Mouse (Mus musculus) MEL (cell line): ENCODE results near the gene Gsk3a. TPM values are rescaled to one million over a fixed set of nuclear protein-coding genes. Genes with fewer than 3 reads are reported as not detected.

Experiments used
- DNase-seq: peaks from one replicate; pipeline ENCODE4 v3.0.0; 2011; ENCODE audit warnings: low read depth, low spot score
- H3K27ac ChIP-seq: 2 replicates; pipeline ENCODE4 v1.5.1; 2012; ENCODE audit warnings: low read depth, mild to moderate bottlenecking, control low read depth, low read length, moderate library complexity; ENCODE audit not compliant: control insufficient read depth
- H3K27me3 ChIP-seq, 2 experiments: fragments of 150-350 bp in 1 of 2; sonication (generic) in 1 of 2; 2 replicates each; pipeline ENCODE4 v1.6.1; 2012; ENCODE audit warnings: low read length in 2 of 2, mild to moderate bottlenecking in 2 of 2, improper control_type of control experiment in 1 of 2, moderate library complexity in 1 of 2; ENCODE audit not compliant: insufficient read depth in 2 of 2, control insufficient read depth in 1 of 2
- H3K36me3 ChIP-seq, 2 experiments: 2 replicates each; pipeline ENCODE4 v1.6.1; 2012 to 2014; ENCODE audit warnings: low read length in 2 of 2, improper control_type of control experiment in 1 of 2, inconsistent platforms in 1 of 2, mild to moderate bottlenecking in 1 of 2; ENCODE audit not compliant: insufficient read depth in 2 of 2, control insufficient read depth in 1 of 2
- H3K4me1 ChIP-seq, 2 experiments: fragments of 150-350 bp in 1 of 2; sonication (generic) in 1 of 2; 2 replicates each; pipeline ENCODE4 v1.6.1; 2012; ENCODE audit warnings: low read length in 2 of 2, improper control_type of control experiment in 1 of 2, mild to moderate bottlenecking in 1 of 2; ENCODE audit not compliant: insufficient read depth in 2 of 2, control insufficient read depth in 1 of 2
- H3K4me3 ChIP-seq, 2 experiments: fragments of 150-350 bp in 1 of 2; sonication (generic) in 1 of 2; 2 replicates each; pipeline ENCODE4 v1.5.1; 2012; ENCODE audit warnings: low read depth in 2 of 2, low read length in 2 of 2, mild to moderate bottlenecking in 2 of 2, moderate library complexity in 2 of 2, control low read depth in 1 of 2, improper control_type of control experiment in 1 of 2; ENCODE audit not compliant: control insufficient read depth in 1 of 2, insufficient read depth in 1 of 2
- H3K79me2 ChIP-seq: 2 replicates; pipeline ENCODE4 v1.6.1; 2012; ENCODE audit warnings: mild to moderate bottlenecking, low read length, moderate library complexity; ENCODE audit not compliant: control insufficient read depth, poor library complexity, insufficient read depth
- H3K9ac ChIP-seq: 2 replicates; pipeline ENCODE4 v1.6.1; 2012; ENCODE audit warnings: low read depth, mild to moderate bottlenecking, control low read depth, low read length, moderate library complexity; ENCODE audit not compliant: control insufficient read depth, poor library complexity, severe bottlenecking
- H3K9me3 ChIP-seq: fragments of 150-350 bp; sonication (generic); replicated peaks from 2 replicates; pipeline ENCODE4 v1.6.1; 2012; ENCODE audit warnings: mild to moderate bottlenecking, low read length, improper control_type of control experiment, moderate library complexity; ENCODE audit not compliant: insufficient read depth
- CHD1 ChIP-seq: IDR thresholded peaks from 2 replicates; pipeline ENCODE4 v1.6.1; 2012; ENCODE audit warnings: low read depth, mild to moderate bottlenecking, inconsistent platforms, low read length, improper control_type of control experiment
- CTCF ChIP-seq, 3 experiments: IDR thresholded peaks in 2 of 3; conservative IDR thresholded peaks in 1 of 3; 2 replicates each; pipeline ENCODE4 v1.5.1; 2011 to 2012; ENCODE audit warnings: low read length in 3 of 3, low read depth in 2 of 3, mild to moderate bottlenecking in 2 of 3, improper control_type of control experiment in 1 of 3, inconsistent platforms in 1 of 3, mixed read lengths in 1 of 3, moderate library complexity in 1 of 3; ENCODE audit not compliant: control insufficient read depth in 1 of 3, insufficient read depth in 1 of 3, poor library complexity in 1 of 3, severe bottlenecking in 1 of 3
- ELF1 ChIP-seq: IDR thresholded peaks from 2 replicates; pipeline ENCODE4 v1.6.1; 2014; ENCODE audit warnings: low read depth, mild to moderate bottlenecking, inconsistent platforms, low read length, improper control_type of control experiment, moderate library complexity
- ETS1 ChIP-seq: IDR thresholded peaks from 2 replicates; pipeline ENCODE4 v1.6.1; 2012; ENCODE audit warnings: low read depth, mild to moderate bottlenecking, inconsistent platforms, low read length, improper control_type of control experiment, moderate library complexity
- GATA1 ChIP-seq: IDR thresholded peaks from 2 replicates; pipeline ENCODE4 v1.6.1; 2011; ENCODE audit warnings: low read depth, low read length, improper control_type of control experiment
- HCFC1 ChIP-seq: IDR thresholded peaks from 2 replicates; pipeline ENCODE4 v1.6.1; 2012; ENCODE audit warnings: low read depth, mild to moderate bottlenecking, inconsistent platforms, low read length, improper control_type of control experiment, moderate library complexity
- JUND ChIP-seq: IDR thresholded peaks from 2 replicates; pipeline ENCODE4 v1.6.1; 2011; ENCODE audit warnings: low read depth, mild to moderate bottlenecking, improper control_type of control experiment, low read length
- KAT2A ChIP-seq: conservative IDR thresholded peaks from 2 replicates; pipeline ENCODE4 v1.6.1; 2012; ENCODE audit warnings: low read depth, low read length, improper control_type of control experiment, inconsistent platforms
- MAFK ChIP-seq: IDR thresholded peaks from 2 replicates; pipeline ENCODE4 v1.6.1; 2011; ENCODE audit warnings: low read depth, mild to moderate bottlenecking, low read length, improper control_type of control experiment, borderline replicate concordance
- MAX ChIP-seq: IDR thresholded peaks from 2 replicates; pipeline ENCODE4 v1.6.1; 2011; ENCODE audit warnings: low read length, improper control_type of control experiment
- MAZ ChIP-seq: IDR thresholded peaks from 2 replicates; pipeline ENCODE4 v1.6.1; 2012; ENCODE audit warnings: low read depth, mild to moderate bottlenecking, inconsistent platforms, low read length, improper control_type of control experiment
- MXI1 ChIP-seq: IDR thresholded peaks from 2 replicates; pipeline ENCODE4 v1.6.1; 2011; ENCODE audit warnings: mild to moderate bottlenecking, low read depth, low read length, improper control_type of control experiment
- MYC ChIP-seq: IDR thresholded peaks from 2 replicates; pipeline ENCODE4 v1.6.1; 2011; ENCODE audit warnings: low read depth, mild to moderate bottlenecking, low read length, improper control_type of control experiment, moderate library complexity
- NELFE ChIP-seq: IDR thresholded peaks from 2 replicates; pipeline ENCODE4 v1.6.1; 2011; ENCODE audit warnings: low read depth, low read length, improper control_type of control experiment
- POLR2A ChIP-seq, 2 experiments: IDR thresholded peaks; 2 replicates each; pipeline ENCODE4 v1.6.1; 2011 to 2012; ENCODE audit warnings: low read length in 2 of 2, mild to moderate bottlenecking in 2 of 2, control low read depth in 1 of 2, improper control_type of control experiment in 1 of 2, low read depth in 1 of 2, moderate library complexity in 1 of 2; ENCODE audit not compliant: control insufficient read depth in 1 of 2, insufficient read depth in 1 of 2, poor library complexity in 1 of 2
- POLR2AphosphoS2 ChIP-seq: IDR thresholded peaks from 2 replicates; pipeline ENCODE4 v1.6.1; 2011; ENCODE audit warnings: low read length, improper control_type of control experiment
- POLR2AphosphoS5 ChIP-seq: IDR thresholded peaks from 2 replicates; pipeline ENCODE4 v1.6.1; 2012; ENCODE audit warnings: low read depth, borderline replicate concordance, mild to moderate bottlenecking, inconsistent platforms, low read length, moderate library complexity, mixed read lengths
- RAD21 ChIP-seq: IDR thresholded peaks from 2 replicates; pipeline ENCODE4 v1.6.1; 2011; ENCODE audit warnings: mild to moderate bottlenecking, low read depth, low read length, improper control_type of control experiment
- SMC3 ChIP-seq: IDR thresholded peaks from 2 replicates; pipeline ENCODE4 v1.6.1; 2011; ENCODE audit warnings: low read depth, low read length, improper control_type of control experiment
- TBP ChIP-seq: IDR thresholded peaks from 2 replicates; pipeline ENCODE4 v1.8.0; 2011; ENCODE audit warnings: low read depth, low read length, improper control_type of control experiment
- UBTF ChIP-seq: IDR thresholded peaks from 2 replicates; pipeline ENCODE4 v1.6.1; 2012; ENCODE audit warnings: low read depth, mild to moderate bottlenecking, inconsistent platforms, low read length, improper control_type of control experiment, moderate library complexity, borderline replicate concordance; ENCODE audit not compliant: insufficient read depth
- USF1 ChIP-seq: IDR thresholded peaks from 2 replicates; pipeline ENCODE4 v1.6.1; 2014; ENCODE audit warnings: low read depth, mild to moderate bottlenecking, inconsistent platforms, low read length, improper control_type of control experiment, moderate library complexity
- USF2 ChIP-seq, 2 experiments: IDR thresholded peaks; 2 replicates each; pipeline ENCODE4 v1.6.1; 2011 to 2012; ENCODE audit warnings: improper control_type of control experiment in 2 of 2, low read length in 2 of 2, borderline replicate concordance in 1 of 2, inconsistent platforms in 1 of 2, low read depth in 1 of 2, mild to moderate bottlenecking in 1 of 2; ENCODE audit not compliant: insufficient read depth in 1 of 2
- ZC3H11A ChIP-seq: IDR thresholded peaks from 2 replicates; pipeline ENCODE4 v1.6.1; 2012; ENCODE audit warnings: low read depth, mild to moderate bottlenecking, inconsistent platforms, low read length, improper control_type of control experiment
- ZKSCAN1 ChIP-seq: IDR thresholded peaks from 2 replicates; pipeline ENCODE4 v1.6.1; 2012; ENCODE audit warnings: low read depth, mild to moderate bottlenecking, inconsistent platforms, low read length, improper control_type of control experiment, moderate library complexity
- ZMIZ1 ChIP-seq: IDR thresholded peaks from 2 replicates; pipeline ENCODE4 v1.6.1; 2012; ENCODE audit warnings: low read depth, mild to moderate bottlenecking, inconsistent platforms, low read length, improper control_type of control experiment, moderate library complexity
- ZNF384 ChIP-seq: IDR thresholded peaks from 2 replicates; pipeline ENCODE4 v1.6.1; 2012; ENCODE audit warnings: low read depth, mild to moderate bottlenecking, inconsistent platforms, low read length, improper control_type of control experiment
- polyA plus RNA-seq, 2 experiments: library from polyadenylated mRNA; stranded (reverse) in 1 of 2; unstranded in 1 of 2; fragments of >175 nt in 1 of 2; fragments of >200 nt in 1 of 2; gene quantifications; 2 replicates each; pipeline versions ENCODE4 v1.2.1 to v1.2.4; 2012; ENCODE audit warnings: low replicate concordance in 2 of 2, low read depth in 1 of 2; ENCODE audit not compliant: insufficient read length in 2 of 2, insufficient read depth in 1 of 2, missing spikeins in 1 of 2
- total RNA-seq: library from RNA; depleted of rRNA; stranded (reverse); fragments of 300-350 nt; gene quantifications from 2 replicates; pipeline ENCODE4 v1.2.3, GENCODE M21; 2012

The Gsk3a gene
- total and polyA plus RNA-seq, 3 experiments = 59.8 to 149 (median 86.6) TPM

DNA sequence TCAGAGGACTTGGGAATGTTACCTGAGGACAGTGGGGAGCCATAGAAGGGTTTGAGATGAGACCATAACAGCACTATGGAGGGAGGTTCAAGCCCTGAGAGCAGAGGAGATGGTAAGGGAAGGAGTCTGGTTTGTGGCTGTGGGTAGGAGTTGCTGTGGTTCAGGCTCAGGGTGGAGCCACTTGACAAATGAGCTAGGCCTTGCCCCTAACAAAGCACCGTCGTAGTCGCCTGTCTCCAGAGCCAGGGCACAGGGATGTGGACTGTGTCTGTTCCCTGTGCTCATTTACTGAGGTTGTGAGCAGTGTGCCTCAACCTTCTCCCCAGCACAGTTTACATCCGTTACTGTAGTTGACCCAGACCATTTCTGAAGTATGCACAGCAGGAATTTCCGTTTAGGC, 36.9 kb upstream of the Gsk3a start:
- peaks cover 0 to 52% of the 10 kb centered on the region in 2 experiments; a peak in 2 of 4 replicates for H3K36me3 ChIP-seq
- peak overlapping the region; percentile 52 for H3K9ac ChIP-seq
- H3K27me3 ChIP-seq = no peaks in the 10 kb centered on the region
- peaks cover 30% of the 10 kb centered on the region for H3K79me2 ChIP-seq
- H3K9me3 ChIP-seq = no peaks in the 10 kb centered on the region
- peaks cover 29 to 60% of the 10 kb centered on the region in 2 experiments for H3K4me1 ChIP-seq
- DNase-seq = peak; percentile 85
- peak overlapping the region in 1 of 2 experiments; percentile 36; a peak in 2 of 4 replicates for H3K4me3 ChIP-seq
- peak overlapping the region; percentile 94 for H3K27ac ChIP-seq
- TF ChIP-seq ETS1 (no peak), MAFK (no peak), MAZ (no peak), MYC (0 out of 2 replicates have a peak, but pooled peaks have one; percentile 21), USF2 (IDR thresholded peaks at IDR 0.05; ENCODE audit: borderline replicate concordance in 1 of 2, insufficient read depth in 1 of 2, low read depth in 1 of 2, low read length in 2 of 2) (no peak), POLR2A (IDR thresholded peaks at IDR 0.05; ENCODE audit: control insufficient read depth in 1 of 2, insufficient read depth in 1 of 2, low read depth in 1 of 2, low read length in 2 of 2, poor library complexity in 1 of 2) (peak in 1 of 2 experiments; percentile 38; a peak in 1 of 4 replicates), HCFC1 (peak; percentile 39; the same call in 1 of the 2 replicates), CTCF (IDR thresholded peaks at IDR 0.05 in 2 of 3, conservative IDR thresholded peaks at IDR 0.05 in 1 of 3; ENCODE audit: control insufficient read depth in 1 of 3, insufficient read depth in 1 of 3, low read depth in 2 of 3, low read length in 3 of 3, poor library complexity in 1 of 3, severe bottlenecking in 1 of 3) (no peak), POLR2AphosphoS2 (no peak), RAD21 (no peak), MAX (peak; percentile 48), MXI1 (0 out of 2 replicates have a peak, but pooled peaks have one; percentile 21), ZNF384 (no peak), NELFE (peak; percentile 52), TBP (peak; percentile 85)

DNA sequence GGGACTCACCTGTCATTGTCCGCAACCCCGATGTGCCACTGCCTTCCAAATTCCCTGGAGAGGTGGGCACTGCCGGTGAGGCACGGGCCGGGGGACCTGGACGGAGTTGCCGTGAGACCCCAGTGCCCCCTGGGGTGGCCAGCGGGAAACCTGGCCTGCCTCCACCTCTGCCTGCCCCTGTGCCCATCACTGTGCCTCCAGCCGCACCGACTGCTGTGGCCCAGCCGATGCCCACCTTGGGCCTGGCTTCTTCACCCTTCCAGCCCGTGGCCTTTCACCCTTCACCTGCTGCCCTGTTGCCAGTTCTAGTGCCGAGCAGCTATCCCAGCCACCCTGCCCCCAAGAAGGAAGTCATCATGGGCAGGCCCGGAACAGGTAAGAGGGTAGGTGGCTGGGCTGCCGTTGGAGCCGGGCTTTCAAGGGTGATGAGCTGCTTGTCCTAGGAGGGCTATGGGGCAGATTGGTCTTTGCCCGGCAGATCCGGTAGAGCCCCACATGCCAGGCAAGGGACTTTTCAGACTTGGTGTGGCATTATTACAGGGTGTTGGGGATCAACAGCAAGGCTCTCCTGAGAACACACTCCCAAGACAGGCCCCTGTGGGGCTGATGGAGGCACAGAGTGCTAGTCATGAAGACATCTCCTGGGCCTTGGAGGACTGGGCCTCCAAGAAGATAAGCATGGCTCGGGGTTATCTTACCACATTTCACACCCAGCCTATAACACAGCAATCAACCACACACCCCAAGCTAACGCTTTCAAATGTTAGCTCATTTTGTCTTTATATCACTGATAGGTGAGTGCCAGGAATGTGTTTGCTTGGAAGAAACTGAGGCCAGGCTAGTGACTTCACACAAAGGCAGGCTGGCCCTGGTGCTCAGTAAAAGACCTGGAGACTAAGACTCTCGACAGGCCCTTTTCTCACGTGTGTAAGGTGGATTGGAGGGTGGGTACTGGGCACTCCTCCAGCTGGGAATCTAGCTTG, 35.9 kb upstream of the Gsk3a start:
- peaks cover 0 to 56% of the 10 kb centered on the region in 2 experiments; a peak in 2 of 4 replicates for H3K36me3 ChIP-seq
- DNase-seq = peak; percentile 89
- peak overlapping the region; percentile 94 for H3K27ac ChIP-seq
- H3K27me3 ChIP-seq = no peaks in the 10 kb centered on the region
- H3K79me2 ChIP-seq = peaks cover 37% of the 10 kb centered on the region
- H3K4me3 ChIP-seq = peak overlapping the region; percentile 6 to 36
- no peaks in the 10 kb centered on the region for H3K9me3 ChIP-seq
- peak overlapping the region; percentile 54 for H3K9ac ChIP-seq
- H3K4me1 ChIP-seq = peaks cover 29 to 66% of the 10 kb centered on the region in 2 experiments
- TF ChIP-seq USF1 = no peak
- no peak for TF ChIP-seq ZKSCAN1
- TF ChIP-seq KAT2A = peak; percentile 41; the same call in 1 of the 2 replicates
- peak; percentile 87 for TF ChIP-seq MYC
- TF ChIP-seq CHD1 = peak; percentile 89; the same call in 1 of the 2 replicates
- TF ChIP-seq ELF1 = no peak
- TF ChIP-seq MAFK = 0 out of 2 replicates have a peak, but pooled peaks have one; percentile 37
- no peak for TF ChIP-seq UBTF
- 0 out of 2 replicates have a peak, but pooled peaks have one; percentile 38 for TF ChIP-seq JUND
- peak; percentile 64 for TF ChIP-seq POLR2AphosphoS2
- TF ChIP-seq POLR2AphosphoS5 = no peak
- TF ChIP-seq HCFC1 = peak; percentile 58
- peak; percentile 17; the same call in 1 of the 2 replicates for TF ChIP-seq SMC3
- TF ChIP-seq ZMIZ1 = no peak; the same call in 1 of the 2 replicates
- no peak for TF ChIP-seq ZC3H11A
- peak; percentile 94 for TF ChIP-seq GATA1
- TF ChIP-seq MAX = peak; percentile 77
- TF ChIP-seq ETS1 = peak; percentile 95
- TF ChIP-seq USF2 (IDR thresholded peaks at IDR 0.05; ENCODE audit: borderline replicate concordance in 1 of 2, insufficient read depth in 1 of 2, low read depth in 1 of 2, low read length in 2 of 2) = no peak
- TF ChIP-seq NELFE = peak; percentile 64
